Mouse (Mus musculus) WW6 (cell line): ENCODE measurements around the gene Pah.

Experiments used
- DNase-seq: peaks from one replicate; pipeline ENCODE4 v3.0.0-alpha.2; 2013; ENCODE audit warnings: low read depth, low spot score

The Pah gene

DNA sequence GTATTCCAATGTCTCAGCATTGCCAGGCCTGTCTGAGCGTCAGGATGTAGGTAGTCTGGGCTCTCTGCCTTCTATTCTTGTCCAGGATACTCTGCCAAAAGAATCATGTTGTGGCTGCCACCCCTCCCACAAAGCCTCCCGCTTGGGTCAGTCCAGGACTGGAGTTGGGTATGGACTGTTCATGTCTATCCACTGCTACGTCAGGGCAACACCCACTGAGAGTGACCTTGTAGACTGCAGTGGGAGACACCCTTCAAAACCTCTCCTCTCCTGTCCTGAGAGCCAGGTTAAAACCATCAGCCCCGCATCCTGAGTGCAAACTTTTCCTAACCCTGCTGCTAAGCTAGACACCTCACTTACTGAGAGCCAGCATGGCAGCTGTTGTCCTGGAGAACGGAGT is at the start of gene Pah:
TSS of gene Pah (plus strand) at position 150 of the 400 bp plus-strand sequence.
- DNase-seq: no peak

DNA sequence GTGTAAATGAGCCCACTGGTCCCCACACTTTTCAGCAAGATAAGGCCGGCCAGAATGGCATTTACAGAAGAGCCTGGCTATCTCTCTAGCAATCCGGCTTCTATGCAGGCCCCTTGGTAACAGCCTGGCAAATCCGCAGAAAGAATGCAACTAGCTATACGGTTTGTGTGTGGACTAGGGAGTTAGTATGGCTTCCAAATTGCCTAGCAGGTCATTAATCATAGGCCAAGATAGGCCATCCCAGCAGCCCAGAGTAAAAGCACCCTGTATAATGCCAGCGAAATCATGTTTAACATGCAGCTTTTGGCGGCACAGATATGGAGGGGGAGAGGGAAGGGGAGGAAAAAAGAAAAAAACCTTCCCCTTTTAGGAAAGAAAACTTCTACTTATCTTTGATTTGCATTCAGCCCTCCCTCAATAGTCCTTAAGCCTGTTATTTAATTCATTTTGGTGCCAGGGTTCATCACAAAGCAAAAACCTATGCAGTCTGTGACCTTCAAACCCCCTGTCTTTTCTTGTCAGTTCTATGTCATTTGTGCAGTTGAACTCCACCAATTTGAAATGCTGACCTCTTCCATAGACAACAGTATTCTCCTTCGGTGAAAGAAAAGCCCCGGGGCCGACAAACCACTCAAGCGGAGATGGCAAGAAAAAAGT is 48.0 kb upstream of the Pah start:
- DNase-seq: no peak

DNA sequence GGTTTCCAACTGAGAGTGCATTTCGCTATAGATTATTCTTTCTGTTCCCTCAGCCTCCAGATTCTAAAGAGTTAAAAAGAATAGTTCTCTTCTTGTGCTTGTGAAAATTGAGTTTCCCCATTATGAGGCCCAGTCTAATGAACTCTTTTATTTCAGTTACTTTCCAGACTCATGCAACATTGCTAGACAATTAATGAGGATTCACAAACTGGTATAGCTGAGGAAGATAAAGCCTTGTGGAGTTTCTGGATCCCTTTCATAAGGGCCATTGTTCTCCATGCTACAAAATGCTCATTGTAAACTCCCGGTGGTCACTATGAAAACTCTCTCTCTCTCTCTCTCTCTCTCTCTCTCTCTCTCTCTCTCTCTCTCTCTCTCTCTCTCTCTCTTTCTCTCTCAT is 46.6 kb upstream of the Pah start:
- DNase-seq: no peak

DNA sequence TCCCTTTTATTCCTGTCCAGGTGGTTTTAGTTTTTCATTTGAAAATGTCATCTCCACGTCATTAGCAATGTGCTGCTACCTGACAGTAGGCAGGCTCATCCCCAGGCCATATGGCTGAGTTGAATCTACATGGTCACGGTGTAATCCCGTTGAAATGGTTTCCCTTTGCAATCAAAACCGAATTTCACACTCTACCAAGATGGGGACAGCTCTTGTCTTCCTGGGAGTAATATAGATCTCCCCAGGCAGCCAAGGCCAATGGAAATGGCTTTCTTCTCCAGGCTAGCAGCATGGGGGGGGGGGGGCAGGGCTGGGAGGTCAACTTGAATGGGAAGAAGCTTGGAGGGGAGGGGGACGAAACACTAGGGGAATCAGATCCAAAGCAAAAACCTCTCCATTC is 43.7 kb upstream of the Pah start:
- DNase-seq: no peak

DNA sequence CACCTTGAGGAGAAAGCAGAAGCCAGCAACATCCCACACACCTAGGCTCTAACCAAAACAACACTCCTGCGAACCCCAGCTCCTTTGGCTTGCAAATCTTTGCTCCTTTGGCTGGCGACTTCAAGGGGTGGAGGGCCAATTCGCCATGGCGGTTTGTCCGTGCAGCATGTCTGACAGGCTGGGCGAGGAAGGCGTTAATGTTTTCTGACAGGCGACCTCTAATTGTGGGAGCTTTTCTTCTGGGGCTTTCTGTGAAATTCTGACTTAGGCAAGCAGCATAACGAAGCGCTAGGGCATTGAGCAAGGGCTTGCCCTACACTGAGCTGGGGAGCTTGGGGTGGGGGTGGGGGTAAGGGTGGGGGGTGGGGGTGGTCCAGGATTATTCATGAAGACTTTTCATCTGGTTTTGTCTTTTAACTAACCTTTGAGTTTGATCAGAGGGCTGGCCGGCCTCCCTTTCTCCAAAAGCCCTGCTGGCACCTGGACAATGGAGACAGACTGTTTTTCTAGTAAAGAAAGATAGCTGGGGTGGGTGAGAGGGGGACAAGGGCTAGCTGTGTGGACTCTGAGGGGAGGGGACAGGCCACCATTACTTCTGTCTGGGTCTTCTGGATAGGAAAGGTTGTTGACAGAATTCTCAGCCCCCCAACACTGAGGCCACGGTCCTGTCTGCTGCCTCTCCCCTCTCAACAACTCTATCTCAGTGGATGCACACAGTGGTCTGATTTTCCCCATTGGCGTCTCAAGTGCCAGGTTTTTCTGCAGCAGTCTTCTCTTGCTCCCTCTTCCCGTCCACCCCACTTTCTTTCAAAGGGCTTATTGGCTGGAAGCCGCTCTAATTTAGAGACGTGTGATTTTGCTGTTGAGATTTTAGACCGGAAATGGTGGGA is 36.5 kb upstream of the Pah start:
- no peak for DNase-seq

DNA sequence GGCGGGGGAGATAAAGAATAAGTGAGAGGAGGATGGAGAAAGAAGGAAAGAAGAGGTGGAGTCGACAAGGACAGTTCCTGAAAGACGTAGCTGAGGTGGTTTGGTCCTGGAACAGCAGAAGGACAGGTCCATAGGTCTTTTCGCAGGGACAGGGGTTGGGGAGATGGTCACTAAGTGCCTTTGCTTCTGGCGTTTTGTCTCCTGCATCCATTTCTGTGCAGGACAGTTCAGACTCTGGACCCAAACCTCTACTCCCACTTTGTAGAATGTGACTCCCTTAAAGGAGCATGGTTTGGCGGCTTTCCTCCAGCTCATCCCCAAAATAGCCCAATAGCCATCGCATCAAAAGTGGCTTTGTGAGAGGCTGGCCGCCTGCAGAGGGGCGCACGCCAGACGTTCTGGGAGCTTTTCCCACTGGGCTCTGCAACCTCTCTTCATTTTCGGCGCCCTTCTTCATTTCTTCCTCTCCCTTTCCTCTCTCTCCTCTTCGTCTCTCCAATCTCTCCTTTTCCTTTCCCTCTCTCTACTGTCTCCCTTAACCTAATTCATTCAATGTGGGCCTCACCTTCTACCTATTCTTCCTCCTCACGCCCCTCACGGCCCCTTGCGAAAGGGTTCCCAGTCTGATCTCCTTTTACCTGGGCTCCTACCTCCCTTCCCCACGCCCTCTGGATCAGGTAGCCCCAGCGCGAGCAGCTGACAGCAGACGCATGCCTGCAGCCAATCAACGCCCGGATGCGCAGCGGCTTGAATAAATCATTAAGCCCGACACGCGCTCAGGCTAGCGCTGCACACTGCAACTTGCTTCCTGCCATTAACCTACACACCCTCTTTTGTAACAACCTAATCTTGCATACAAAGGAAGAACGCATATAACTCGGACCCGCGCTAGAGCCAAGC is 35.6 kb upstream of the Pah start:
- no peak for DNase-seq

DNA sequence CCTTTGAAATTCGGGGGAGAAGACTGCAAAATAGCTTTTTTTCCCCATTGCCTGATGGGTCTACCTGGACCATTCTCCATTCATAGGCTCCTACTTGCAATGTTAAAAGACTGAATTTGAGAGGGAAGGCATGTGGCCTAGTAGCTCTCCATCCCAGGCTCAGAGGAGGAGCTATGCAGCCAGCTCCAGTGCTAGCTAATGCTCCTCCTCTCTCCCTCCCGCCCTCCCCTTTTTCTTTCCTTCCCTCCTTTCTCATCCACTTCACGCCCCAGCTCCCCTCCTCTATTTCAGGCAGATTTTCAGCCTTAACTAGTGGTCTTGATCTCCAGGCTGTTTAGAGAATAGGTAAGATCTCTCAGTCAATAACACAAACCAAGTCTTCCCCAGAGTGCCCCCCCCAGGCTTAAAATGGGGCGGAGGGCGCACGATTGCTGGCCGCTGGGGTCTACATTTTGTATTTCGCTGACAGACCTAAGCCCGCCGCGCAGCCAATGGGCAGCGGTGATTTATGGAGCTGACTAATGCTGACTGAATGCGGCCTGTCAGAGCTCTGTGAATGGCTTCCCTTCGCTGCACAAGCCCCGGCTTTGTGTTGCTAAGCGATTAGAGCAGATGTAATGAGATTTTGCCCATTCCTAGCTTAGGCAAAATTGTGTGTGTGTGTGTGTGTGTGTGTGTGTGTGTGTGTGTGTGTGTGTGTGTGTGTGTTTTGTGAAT is 33.0 kb upstream of the Pah start:
- no peak for DNase-seq

DNA sequence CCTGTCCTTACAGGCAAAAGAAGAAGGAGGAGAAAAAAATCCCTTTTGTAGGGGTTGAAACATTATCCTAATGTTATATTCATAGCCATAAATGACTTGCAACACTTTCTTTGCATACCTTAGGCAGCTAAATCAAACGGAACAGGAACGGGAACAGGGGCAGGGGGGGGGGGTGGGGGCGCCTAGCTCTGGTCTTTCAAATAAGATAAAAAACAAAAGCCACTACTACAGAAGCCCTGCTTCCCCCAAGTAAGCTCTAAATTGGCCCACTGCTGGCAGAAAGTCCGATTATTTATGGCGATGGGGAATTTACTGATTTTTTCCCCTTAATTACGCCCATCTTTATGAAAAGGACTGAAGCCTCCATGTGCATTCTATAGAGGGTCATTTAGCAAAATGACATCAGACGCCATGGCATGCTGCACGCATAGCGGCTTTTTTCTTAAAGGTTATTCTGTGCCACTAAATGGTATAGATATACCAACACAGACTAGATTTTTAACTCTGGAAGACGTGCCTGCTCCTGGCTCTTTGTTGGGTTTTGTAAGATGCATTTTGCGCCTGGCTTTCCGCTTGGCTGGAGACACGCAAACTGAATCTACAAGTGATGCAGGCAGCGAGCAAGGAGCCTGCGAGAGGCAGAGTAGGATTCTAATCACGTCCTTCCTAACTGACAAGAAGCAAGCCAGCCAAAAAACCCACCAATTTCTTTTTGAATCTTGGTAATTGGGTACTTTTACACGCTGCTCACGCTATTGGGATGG is 32.2 kb upstream of the Pah start:
- no peak for DNase-seq

DNA sequence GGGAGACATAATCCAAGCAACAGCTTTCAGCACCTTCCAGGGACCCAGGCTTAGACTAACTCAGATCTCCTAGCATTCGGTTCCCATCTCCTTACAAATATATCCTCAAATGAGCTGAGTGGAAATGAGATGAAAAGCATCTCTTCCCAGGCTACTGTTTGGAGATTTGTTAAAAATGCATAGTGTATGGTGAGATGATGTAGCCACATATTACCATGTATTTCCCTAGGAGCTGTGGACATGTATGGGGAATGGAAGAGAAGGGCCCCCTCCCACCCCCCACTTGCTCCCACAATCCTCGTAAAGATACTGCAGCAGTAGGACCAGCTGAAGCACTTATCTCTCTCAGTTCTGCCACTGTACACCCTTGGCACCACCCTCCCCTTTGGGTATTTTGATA is 31.3 kb upstream of the Pah start:
- DNase-seq: no peak

DNA sequence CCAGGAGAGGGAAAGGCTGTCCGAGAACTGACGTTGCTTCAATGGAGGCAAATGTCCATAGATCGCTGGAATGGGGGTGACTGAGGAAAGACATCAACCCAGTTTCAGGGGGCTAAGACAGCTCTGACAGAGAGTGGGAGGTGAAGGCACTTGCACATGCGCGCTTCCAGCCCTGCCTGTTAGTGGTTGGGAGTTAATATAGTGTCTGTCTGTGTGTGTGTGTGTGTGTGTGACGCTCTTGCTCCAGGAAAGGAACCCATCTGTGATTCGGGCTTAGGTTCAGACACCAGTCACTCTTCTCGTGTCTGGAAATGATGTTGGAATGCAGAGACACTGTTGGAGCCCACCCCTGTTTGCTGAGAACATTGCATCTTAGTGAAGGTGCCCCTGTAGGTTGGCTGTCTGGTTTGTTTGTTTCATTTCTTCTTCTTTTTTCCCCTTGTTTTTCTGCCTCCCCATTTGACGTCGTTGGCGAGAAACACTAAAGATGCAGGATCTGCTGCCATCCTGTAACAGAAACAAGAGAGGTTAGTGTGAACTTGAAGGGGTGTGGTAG is 30.0 kb upstream of the Pah start:
- no peak for DNase-seq

DNA sequence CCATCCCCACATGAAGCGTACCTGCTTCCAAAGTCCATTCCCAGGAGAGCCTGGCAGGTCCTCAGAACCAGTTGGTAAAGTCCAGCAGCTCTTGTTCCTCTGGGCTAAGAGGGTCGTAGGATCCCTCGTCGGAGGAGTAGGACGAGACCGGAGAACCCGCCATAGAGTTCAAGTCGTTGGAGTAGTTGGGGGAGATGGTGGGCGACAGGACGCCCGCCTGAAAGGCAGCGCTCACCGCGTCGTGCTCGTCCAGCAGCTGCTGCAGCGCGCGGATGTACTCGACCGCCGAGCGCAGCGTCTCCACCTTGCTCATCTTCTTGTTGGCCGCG is 29.3 kb upstream of the Pah start:
- DNase-seq: no peak

DNA sequence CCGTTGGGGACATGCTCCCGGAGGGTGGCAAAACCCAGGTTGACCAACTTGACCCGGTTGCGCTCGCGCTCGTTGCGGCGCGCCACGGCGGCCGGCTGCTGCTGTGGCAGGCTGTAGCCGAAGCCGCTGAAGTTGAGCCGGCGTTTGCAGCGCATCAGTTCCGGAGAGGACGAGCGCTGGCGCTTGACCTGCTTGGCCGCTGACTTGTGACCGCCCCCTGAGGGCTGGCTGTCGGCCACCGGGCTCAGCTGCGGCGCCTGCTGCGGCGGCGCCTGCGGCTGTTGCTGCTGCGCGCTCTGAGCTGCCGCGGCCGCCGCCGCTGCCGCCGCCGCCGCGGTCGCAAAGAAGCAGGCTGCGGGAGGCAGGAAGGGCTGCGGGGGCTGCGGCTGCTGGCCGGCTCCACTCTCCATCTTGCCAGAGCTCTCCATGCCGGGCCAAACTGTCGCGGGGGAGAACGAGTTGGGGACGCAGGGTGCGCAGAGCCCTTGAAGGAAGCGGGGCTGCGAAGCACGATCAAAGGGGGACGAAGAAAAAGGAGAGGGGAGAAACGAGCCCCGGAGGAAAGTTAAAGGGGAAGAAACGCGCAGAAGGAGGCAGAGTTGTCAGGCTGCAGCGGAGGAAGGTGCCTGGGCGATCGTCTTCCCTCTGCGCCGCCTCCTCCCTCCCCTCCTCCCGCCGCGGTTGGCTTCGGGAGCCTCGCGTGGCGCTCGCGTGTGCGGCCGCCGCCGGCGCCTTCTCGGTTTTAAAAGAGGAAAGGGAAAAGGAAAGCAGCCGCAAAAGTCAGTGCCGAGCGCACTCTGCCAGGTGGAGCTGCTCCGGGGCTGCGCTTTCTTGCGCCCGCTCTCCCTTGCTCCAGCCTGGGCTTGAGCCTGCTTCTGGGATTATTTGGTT is 28.7 kb upstream of the Pah start:
- no peak for DNase-seq

DNA sequence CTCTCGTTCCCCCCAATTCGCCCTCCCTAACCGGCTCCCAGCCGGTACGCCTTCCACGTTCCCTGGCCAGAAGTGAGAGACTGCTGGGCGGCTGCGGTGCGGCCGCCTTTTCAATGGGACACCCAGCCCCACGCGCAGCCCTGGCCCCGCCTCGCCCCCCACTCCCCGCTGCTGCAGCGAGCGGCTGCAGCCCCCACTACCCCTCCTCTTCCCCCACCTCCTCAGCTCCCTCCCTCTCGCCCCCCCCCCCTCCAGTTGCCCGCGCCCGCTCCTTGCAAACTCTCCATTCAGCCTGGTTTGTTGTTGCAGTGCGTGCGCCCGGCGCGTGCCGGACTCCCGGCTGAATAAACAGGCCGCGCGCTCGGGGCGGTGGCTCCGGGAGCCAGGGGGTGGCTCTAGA is 28.0 kb upstream of the Pah start, which contains the start of gene Ascl1:
TSS of gene Ascl1 (minus strand) at position 85 of the 400 bp plus-strand sequence.
- no peak for DNase-seq

DNA sequence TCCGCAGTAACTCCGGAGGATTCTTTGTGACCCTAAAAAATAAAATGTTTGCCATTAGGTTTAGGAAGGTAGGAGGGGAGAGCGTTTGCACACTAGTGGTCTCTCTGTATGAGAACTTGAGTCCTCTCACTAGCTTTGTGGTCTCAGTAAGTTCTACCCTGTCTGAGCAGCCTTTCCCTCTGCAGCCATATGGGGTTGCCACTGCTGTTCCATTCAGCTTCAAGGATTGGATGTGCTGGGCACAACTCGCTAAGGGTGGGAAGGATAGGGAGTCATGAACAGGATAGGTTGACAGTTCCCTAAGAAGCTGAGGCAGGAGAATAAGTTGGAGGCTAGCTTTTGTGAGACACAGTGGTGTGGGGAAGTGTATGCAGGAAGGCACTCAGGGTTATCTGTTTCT is 27.4 kb upstream of the Pah start:
- DNase-seq: no peak

DNA sequence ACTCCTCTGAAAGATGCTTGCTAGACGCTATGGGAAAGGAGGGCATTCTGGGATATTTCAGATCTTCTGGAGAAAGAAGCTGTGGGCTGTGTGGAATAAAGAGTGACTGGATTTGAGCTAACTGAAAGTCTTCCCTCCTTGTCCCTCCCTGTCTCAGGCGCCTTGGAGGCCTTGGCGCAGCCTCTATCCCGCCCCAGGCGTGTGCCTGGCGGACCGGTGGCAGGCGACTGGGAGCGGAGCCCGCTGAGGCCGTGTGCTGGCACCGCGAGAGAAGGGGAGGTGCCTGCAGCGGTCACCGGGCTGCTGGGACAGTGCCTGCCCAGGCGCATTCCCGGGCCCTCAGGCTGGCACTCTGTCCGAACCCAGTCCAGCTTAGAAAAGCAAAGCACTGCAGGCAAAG is 27.0 kb upstream of the Pah start:
- DNase-seq: no peak

DNA sequence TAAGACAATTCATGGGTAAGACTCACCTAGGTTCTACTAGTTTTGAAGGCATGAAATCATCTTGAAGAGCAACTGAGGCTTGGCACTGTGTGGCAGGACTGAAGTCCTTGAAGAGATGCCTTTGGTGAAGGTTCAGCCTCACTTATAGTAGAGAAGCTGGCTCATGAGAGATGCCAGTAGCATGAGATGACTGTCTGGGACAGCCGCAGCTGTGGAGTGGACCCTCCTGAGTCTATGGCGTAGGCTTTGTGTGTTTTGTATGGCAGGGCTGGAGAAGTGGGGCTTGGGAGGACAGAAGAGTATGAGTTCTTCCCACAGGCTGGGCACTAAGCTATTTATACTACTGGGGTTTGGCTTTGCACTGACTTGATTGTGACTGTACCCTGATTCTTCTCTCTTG is 24.5 kb upstream of the Pah start:
- no peak for DNase-seq

DNA sequence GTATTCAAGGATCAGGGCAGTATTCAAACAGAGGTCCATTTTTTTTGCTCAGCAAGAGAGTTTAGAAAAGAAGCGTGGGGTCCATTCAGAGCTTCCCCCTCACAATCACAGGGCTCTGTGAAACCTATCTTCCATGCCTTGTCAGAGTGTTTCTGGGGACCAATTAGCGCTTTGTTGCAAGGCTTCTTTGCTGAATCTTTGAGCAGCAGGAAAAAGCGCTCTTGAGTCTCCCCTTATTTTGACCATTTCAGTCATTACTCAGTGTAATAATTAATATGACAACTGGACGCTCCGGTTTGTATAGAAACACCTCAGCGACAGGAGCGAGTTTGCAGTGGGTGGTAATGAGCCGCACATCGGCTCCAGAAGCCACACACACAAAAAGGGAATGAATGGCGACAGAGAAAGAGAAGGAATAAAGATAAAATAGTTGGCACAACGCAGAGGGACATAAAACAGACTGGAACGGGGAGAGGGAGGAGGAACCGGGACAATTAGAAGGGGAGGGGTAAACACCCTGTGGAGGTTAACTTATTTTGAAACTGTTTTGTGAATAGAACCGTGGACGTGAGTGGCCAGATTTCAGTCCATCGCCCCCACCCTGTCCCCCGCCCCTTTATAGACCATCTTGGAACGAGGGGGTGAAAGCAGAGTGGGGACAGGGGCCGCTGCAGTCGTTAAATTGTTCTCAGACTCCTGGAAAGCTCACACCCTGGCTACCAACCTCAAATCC is 20.5 kb upstream of the Pah start:
- no peak for DNase-seq

DNA sequence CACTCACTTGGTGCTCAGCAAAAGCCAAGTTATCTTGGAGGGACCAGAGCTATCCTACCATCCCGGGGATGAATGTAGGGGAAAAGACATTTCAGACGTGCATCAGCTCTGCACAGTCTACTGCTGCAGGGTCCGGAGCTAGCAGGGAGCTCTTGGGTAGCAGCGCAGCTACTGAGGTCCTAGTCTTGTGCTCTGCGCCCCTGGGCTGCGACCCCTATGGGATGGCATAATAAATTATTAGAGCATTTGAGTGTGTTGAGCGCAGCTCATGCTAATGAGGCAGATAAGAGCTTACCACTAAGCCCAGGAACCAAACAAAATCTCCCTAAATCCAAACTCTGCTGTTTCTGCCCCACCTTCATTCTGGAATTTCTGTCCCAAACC is 19.9 kb upstream of the Pah start:
- no peak for DNase-seq

DNA sequence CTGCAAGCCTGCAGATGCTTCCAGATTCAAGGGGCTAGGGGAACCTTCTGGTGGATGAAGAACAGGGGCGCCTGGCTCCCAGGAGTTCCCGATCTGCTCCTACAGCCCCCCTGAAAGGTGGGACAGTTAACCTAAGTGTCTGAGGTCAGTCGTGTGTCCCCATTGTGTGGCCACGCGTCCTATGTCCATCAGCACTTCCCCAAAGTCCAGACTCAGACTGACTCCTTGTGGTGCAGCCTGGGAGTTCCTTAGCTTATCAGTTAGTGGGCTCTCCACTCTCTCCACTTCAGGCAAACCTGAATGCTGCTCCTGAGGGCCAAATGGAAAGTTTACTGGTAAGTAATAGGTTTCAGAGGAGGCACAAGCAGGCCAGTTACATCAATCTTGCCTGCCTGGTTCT is 19.3 kb upstream of the Pah start:
- DNase-seq: no peak
